Mouse (Mus musculus) adrenal gland, postnatal 4 days (tissue): ENCODE data around the gene Fads3. TPM values are rescaled to one million over a fixed set of nuclear protein-coding genes. Genes with fewer than 3 reads are reported as not detected.

Experiments used
- DNase-seq, 2 experiments: peaks; one replicate each; pipeline ENCODE4 v3.0.0; 2021 to 2022; ENCODE audit warnings: low spot score in 2 of 2, mixed read lengths in 2 of 2
- total RNA-seq, 2 experiments: library from RNA; stranded (reverse); gene quantifications; 2 replicates each; pipeline ENCODE4 v1.2.3; 2021

Fads3 gene
- total RNA-seq, 2 experiments from 2014 or later: 12.2 to 19.3 TPM

DNA sequence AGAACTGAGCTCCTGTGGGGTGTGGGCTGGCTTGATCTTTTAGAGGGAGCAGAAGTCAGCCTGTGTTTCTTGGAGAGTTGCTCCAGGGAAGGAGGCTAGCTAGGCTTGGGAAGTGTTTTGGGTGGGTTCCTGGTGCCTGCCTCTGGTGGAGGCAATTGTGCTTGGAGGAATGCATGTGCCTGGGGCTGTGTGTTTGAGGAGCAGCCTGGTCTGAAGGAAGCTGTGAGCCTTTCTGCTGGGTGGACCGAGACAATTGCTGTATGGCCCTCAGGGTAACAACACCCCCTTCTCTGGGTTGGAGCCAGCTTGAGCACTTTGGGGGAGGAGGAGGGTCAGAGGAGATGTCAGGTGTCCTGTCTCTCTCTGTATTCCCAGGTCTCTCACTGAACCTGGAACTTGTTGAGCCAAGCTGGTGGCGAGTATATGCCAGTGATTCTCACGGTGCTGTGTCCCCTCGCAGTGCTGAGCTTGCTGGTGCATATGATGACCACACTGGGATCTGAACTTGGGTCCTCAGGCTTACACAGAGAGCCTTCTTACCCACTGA, 22.1 kb upstream of the Fads3 start:
- no peak for DNase-seq

- DNase-seq: no peak
Observed at GRCm38 (mm10) chr19:10021981-10022380, 19.4 kb upstream of the Fads3 start.

DNA sequence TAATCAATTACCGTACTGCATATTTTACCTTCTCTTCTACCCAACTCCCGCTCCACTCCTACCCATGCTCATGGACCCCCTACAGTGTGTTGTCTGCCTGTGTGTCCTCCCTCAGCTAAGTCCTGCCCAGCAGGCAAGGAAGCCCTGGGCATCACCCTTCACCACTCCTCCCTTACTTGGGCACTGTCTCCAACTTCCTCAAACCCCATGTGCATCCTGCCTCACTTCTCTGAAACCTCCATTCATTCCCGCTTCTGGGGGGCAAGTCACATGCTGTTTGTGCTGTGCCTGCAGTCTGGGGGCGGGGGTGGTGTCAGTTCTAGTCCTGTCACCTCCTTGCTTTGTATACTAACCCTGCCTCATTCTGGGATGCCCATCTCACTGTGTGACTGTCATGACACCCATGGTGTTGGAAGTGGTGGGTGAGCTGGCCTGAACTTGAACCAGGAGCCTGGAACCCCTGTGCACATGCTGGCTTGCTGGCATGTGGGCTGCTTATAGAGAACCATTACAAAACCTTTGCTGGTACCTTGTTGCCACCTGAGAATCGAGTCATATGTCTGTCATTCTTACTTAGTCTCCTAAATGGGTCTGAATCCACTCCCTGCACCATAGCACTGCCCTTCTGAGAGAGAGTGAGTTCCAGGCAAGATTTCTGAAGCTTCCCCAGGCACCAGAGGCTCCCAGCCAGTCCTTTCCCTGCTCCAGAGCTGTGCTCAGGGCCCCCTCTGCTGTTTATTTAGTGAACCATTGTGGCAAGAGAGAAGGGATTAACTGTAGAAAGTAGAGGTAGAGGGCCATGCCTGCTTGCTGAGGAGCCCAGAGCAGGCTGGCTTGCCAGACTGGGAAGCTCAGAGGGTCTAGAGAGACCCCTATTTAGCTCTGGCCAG, 18.7 kb upstream of the Fads3 start:
- no peak for DNase-seq

- DNase-seq: no peak
Observed at GRCm38 (mm10) chr19:10023304-10023758, 18.0 kb upstream of the Fads3 start.

DNA sequence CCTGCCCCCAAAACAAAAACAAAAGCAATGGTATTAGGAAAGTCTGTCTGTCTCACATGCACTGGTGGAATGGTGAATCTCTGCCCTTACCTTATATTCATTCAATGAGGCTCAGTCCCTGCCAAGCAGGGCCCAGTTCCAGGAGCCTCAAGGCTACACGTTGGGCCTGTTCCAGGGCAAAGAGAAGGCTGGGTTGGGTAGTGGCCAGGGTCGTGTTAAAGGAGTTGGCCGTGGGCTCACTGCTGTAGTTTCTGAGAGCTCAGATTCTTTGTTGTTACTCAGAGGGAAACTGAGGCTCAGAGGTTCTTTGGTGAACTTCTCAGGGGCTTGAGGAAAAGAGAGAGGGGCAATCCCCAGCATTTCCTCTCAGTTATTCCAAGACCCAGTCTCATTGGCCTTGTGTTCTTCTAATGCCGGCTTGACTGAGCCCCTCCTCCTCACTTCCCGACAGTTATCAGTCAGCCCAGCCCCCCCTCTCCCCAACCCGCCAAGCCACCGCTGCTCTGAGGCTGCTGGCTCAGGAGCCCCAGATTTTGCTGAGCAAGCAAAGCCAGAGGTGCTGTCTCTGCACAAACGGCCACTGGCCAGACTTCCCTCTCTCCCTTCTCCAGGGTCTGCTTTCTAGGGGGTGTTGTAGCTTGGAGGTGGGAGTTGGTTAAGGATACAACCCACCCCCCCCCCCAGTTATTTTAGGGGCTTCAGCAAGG, 16.0 kb upstream of the Fads3 start:
- peak in 1 of 2 experiments; percentile 66 for DNase-seq

GRCm38 (mm10) chr19:10029746-10030145, 11.6 kb upstream of the Fads3 start:
- DNase-seq: no peak

GRCm38 (mm10) chr19:10033211-10033973, 8.0 kb upstream of the Fads3 start:
- DNase-seq: no peak

DNA sequence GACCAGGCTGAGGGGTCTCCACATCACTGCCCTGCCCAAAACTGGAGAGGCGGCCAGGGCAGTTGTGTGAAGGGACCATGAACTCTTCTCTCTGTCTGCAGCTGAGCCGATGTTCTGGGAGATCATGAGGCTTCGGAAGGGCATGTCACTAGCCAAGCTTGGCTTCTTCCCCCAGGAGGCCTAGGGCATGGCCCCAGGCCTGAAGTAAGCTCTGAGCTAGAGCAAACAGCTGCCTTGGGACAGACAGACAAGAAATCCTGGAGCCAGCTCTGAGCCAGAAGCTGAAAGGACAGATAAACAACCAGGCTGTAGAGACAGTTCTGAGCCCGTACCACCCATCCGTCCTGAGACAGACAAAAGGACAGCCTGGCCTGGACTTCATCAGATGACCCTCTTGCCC, 7.0 kb upstream of the Fads3 start:
- no peak for DNase-seq

DNA sequence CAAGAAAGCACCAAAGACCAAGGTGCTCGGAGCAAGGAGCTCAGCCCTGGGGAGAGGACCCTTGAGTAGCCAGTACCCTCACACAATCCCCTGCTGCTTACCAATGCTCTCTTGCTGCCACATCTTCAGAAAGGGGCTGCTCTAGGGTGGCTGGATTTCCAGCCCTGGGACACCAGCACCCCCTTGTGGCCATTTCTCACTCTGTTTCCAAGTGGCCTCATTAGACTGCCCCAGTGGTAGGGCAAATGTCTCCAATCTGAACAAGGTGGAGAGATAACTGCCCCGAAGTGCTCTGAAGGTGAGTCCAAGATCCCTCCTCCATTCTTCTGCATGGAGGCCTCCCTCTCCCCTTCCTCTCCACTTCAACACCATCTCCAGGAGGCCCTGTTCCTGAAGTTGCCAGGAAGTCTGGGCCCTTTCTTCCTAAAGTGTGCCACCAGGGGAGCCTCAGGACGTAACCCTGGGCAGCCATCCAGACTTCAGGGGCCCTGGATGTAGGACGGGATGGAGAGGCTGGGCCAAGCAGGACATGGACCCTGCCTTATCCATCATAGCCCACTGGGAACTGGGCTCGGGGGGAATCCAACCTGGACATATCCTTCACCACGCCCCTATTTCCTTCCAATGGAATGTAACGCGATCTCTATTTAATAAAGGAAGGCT, 6.5 kb upstream of the Fads3 start:
- DNase-seq: peak; percentile 66 to 80

DNA sequence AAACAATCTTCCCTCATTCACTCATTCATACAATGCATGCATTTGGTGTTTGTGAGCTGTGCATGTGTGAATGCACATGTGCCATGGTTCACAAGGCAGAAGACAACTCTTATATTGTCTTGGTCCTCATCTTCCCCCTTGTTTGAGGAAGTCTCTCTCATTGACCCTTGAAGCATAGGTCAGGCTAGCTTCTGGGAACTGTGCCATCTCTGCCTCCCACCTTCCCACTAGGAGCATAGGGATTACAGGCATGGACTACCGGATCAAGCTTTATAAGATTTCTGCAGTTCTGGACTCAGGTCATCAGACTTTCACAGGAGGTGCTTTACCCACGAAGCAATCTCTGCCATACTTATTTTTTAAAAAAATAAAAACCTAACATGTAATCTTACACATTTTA, 3.8 kb upstream of the Fads3 start:
- DNase-seq: no peak

GRCm38 (mm10) chr19:10038364-10038763, 3.0 kb upstream of the Fads3 start:
- no peak for DNase-seq

GRCm38 (mm10) chr19:10038910-10039309, 2.5 kb upstream of the Fads3 start:
- no peak for DNase-seq

DNA sequence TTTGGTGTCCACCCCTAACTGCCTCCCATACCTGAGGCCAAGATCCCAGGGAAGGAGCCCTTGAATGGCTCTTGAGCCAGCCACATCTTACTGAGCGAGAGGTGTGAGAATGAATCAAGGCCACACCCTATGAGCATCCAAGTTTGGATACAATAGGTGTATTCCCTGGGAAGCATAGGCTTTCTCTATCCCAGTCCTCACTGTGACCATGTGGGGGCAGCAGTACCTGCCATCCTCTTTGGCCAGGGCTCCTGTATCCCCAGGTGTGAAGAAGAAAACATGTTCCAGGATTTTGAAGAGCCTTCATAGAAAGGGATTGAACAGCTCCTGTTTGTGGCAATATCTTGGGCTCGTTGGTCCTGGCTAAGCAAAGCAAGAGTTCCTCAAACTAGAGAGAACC, 1.8 kb upstream of the Fads3 start:
- DNase-seq: no peak

DNA sequence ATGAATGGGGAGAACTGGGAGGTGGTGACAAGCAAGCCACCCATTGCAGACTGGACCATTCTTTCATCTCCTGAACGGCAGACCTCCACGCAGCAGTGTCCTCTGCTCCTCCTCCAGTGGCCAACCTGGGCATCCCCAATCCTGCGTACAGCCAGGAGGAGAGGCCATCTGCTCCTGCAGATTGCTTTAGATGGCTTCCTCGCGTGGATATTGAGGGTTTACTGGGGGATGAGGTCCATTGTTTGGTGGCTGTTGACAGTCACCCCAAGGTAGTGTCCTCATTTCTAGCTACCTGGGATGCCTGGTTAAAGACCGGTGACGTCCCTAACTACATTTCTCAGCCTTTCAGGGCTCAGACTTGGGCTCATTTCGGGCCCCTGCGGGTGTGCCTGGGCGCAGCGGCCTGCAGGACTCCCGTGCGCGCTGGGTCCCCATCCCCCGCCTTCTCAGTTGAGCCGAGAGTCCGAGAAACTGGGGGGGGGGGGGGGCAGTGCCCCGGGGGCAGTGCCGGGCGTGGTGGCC, 442 bp upstream of the Fads3 start:
- DNase-seq: no peak

GRCm38 (mm10) chr19:10042232-10042631, 863 bp downstream of the Fads3 start:
- DNase-seq: no peak

GRCm38 (mm10) chr19:10042816-10043215, 1.4 kb downstream of the Fads3 start:
- no peak for DNase-seq

GRCm38 (mm10) chr19:10043643-10044042, 2.3 kb downstream of the Fads3 start:
- no peak for DNase-seq

- DNase-seq: no peak
Observed at GRCm38 (mm10) chr19:10045707-10046106, 4.3 kb downstream of the Fads3 start.

DNA sequence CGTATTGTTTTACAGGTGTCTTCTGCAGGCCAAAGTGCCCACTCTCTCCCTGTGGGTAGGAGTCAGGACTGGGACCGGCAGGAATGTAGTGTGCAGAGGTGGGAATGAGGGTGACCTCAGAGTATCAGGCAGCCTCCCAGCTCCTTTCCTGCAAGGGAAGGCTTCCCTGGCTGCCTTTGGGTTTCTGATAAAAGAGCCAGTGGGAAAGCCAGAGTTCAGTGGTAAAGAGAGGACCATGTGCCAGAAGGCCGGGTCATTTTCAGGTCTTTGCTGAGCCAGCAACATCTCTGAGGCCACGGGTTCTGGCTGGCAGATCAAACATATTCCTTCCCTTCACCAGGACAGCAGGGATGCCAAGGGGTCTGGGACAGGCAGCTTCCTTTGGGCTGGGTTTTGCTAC, 5.0 kb downstream of the Fads3 start:
- no peak for DNase-seq

DNA sequence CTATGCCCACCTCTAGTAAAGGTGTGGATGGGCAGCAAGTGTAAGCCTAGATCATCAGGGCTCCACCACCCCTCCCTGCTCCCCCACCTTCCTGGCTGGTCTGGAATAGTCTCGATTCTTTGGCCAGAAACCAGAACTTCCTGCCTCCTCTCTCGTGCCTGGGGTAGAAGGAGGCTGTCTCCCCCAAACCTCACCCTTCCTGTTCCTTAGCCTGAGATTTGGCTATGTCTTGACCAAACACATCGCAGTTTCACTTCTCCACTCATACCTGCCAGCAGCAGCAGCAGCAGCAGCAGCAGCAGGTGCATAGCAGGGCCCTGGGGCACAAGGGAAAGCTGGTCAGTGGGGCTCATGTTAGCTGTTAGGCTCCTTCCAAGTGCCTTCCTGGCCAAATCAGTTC, 5.6 kb downstream of the Fads3 start:
- DNase-seq: no peak

GRCm38 (mm10) chr19:10049533-10049932, 8.2 kb downstream of the Fads3 start:
- no peak for DNase-seq
